Mouse (Mus musculus): Measurements from ENCODE around the gene Rpf2. TPM values are rescaled to one million over a fixed set of nuclear protein-coding genes. Genes with fewer than 3 reads are reported as not detected.

Rpf2 gene
- total and polyA plus RNA-seq, 3 experiments = 78.2 to 174 (median 101) TPM

GRCm38 (mm10) chr10:40278317-40278716 lies 31.5 kb upstream of the Rpf2 start:
- dilution Hi-C loops (cut with MboI; ENCODE audit: extremely low pct_ligation_motif_present, extremely low pct_unique_long_range_greater_than_20kb, low sequenced_read_pairs) = no loop called here
- H3K4me2 ChIP-seq (ENCODE audit: insufficient read depth, low read depth, poor library complexity, severe bottlenecking) = no peak overlapping the region
- H3K9me3 ChIP-seq (replicated peaks; ENCODE audit: low read length) = no peaks in the 10 kb centered on the region
- in situ Hi-C loops (cut with MboI; ENCODE audit: low pct_ligation_motif_present, low pct_unique_long_range_greater_than_20kb, low sequenced_read_pairs) = no loop called here
- DNase-seq (ENCODE audit: extremely low read depth) = no peak
- no peak overlapping the region for H3K4me3 ChIP-seq (replicated peaks in 1 of 3; ENCODE audit: low read depth in 2 of 3, low read length in 2 of 3, poor library complexity in 1 of 3)
- H3K27ac ChIP-seq (ENCODE audit: insufficient read depth, low read depth) = no peak overlapping the region
- H3K36me3 ChIP-seq (replicated peaks in 1 of 2; ENCODE audit: control insufficient read depth in 1 of 2, insufficient read depth in 1 of 2, low read length in 1 of 2) = no peaks in the 10 kb centered on the region
- H3K4me1 ChIP-seq (ENCODE audit: control insufficient read depth in 1 of 2, insufficient read depth in 2 of 2) = peaks cover 7 to 30% of the 10 kb centered on the region in 2 experiments; a peak in 3 of 4 replicates
- no peak overlapping the region for H3K9ac ChIP-seq (ENCODE audit: insufficient read depth, low read depth)
- no peak for TF ChIP-seq CHD2 (IDR thresholded peaks at IDR 0.05; ENCODE audit: low read length)
- TF ChIP-seq ELF1 (IDR thresholded peaks at IDR 0.05; ENCODE audit: low read depth, low read length) = no peak
- TF ChIP-seq RCOR1 (conservative IDR thresholded peaks at IDR 0.05; ENCODE audit: low read depth, low read length) = no peak
- no peak for TF ChIP-seq ZKSCAN1 (IDR thresholded peaks at IDR 0.05; ENCODE audit: borderline replicate concordance, low read depth, low read length)
- no peak for TF ChIP-seq SMC3 (IDR thresholded peaks at IDR 0.05; ENCODE audit: low read depth, low read length)
- no peak for TF ChIP-seq EP300 (IDR thresholded peaks at IDR 0.05; ENCODE audit: low read length)
- TF ChIP-seq ETS1 (conservative IDR thresholded peaks at IDR 0.05; ENCODE audit: low read depth, low read length) = no peak
- TF ChIP-seq PAX5 (IDR thresholded peaks at IDR 0.05; ENCODE audit: low read length) = no peak
- TF ChIP-seq TBP (conservative IDR thresholded peaks at IDR 0.05; ENCODE audit: low read depth, low read length) = no peak
- TF ChIP-seq MEF2A (IDR thresholded peaks at IDR 0.05; ENCODE audit: borderline replicate concordance, low read depth, low read length) = no peak
- no peak for TF ChIP-seq ZC3H11A (IDR thresholded peaks at IDR 0.05; ENCODE audit: low read depth, low read length)
- no peak for TF ChIP-seq POLR2A (IDR thresholded peaks at IDR 0.05; ENCODE audit: low read depth, low read length)
- TF ChIP-seq MYC (IDR thresholded peaks at IDR 0.05; ENCODE audit: low read depth, low read length) = no peak
- TF ChIP-seq USF1 (IDR thresholded peaks at IDR 0.05; ENCODE audit: low read depth, low read length) = no peak
- TF ChIP-seq TCF12 (IDR thresholded peaks at IDR 0.05; ENCODE audit: low read depth, low read length) = no peak
- no peaks in the 10 kb centered on the region for H3K27me3 ChIP-seq (replicated peaks)
- H3K79me2 ChIP-seq (replicated peaks; ENCODE audit: control insufficient read depth, extremely low read depth, insufficient read depth, poor library complexity, severe bottlenecking) = no peaks in the 10 kb centered on the region

GRCm38 (mm10) chr10:40275991-40276390 lies 29.2 kb upstream of the Rpf2 start:
- dilution Hi-C loops (cut with MboI; ENCODE audit: extremely low pct_ligation_motif_present, extremely low pct_unique_long_range_greater_than_20kb, low sequenced_read_pairs) (no loop called here), in situ Hi-C loops (cut with MboI; ENCODE audit: low pct_ligation_motif_present, low pct_unique_long_range_greater_than_20kb, low sequenced_read_pairs) (no loop called here)
- Histone ChIP-seq H3K9ac (ENCODE audit: insufficient read depth, low read depth) (no peak overlapping the region), H3K79me2 (replicated peaks; ENCODE audit: control insufficient read depth, extremely low read depth, insufficient read depth, poor library complexity, severe bottlenecking) (no peaks in the 10 kb centered on the region), H3K4me2 (ENCODE audit: insufficient read depth, low read depth, poor library complexity, severe bottlenecking) (no peak overlapping the region), H3K27ac (ENCODE audit: insufficient read depth, low read depth) (no peak overlapping the region), H3K9me3 (replicated peaks; ENCODE audit: low read length) (no peaks in the 10 kb centered on the region), H3K36me3 (replicated peaks in 1 of 2; ENCODE audit: control insufficient read depth in 1 of 2, insufficient read depth in 1 of 2, low read length in 1 of 2) (no peaks in the 10 kb centered on the region), H3K27me3 (replicated peaks) (no peaks in the 10 kb centered on the region), H3K4me1 (ENCODE audit: control insufficient read depth in 1 of 2, insufficient read depth in 2 of 2) (peaks cover 7 to 30% of the 10 kb centered on the region in 2 experiments; a peak in 3 of 4 replicates), H3K4me3 (replicated peaks in 1 of 3; ENCODE audit: low read depth in 2 of 3, low read length in 2 of 3, poor library complexity in 1 of 3) (no peak overlapping the region)
- no peak for TF ChIP-seq RCOR1 (conservative IDR thresholded peaks at IDR 0.05; ENCODE audit: low read depth, low read length)
- TF ChIP-seq NRF1 (IDR thresholded peaks at IDR 0.05; ENCODE audit: low read depth, low read length) = no peak
- no peak for TF ChIP-seq ZKSCAN1 (IDR thresholded peaks at IDR 0.05; ENCODE audit: borderline replicate concordance, low read depth, low read length)
- TF ChIP-seq MAZ (IDR thresholded peaks at IDR 0.05; ENCODE audit: low read depth, low read length) = no peak
- TF ChIP-seq UBTF (IDR thresholded peaks at IDR 0.05; ENCODE audit: low read depth, low read length) = no peak
- no peak for TF ChIP-seq SMC3 (IDR thresholded peaks at IDR 0.05; ENCODE audit: low read depth, low read length)
- TF ChIP-seq PAX5 (IDR thresholded peaks at IDR 0.05; ENCODE audit: low read length) = no peak
- no peak for TF ChIP-seq POLR2A (IDR thresholded peaks at IDR 0.05; ENCODE audit: low read depth, low read length)
- no peak for TF ChIP-seq EP300 (IDR thresholded peaks at IDR 0.05; ENCODE audit: low read length)
- no peak for TF ChIP-seq TBP (conservative IDR thresholded peaks at IDR 0.05; ENCODE audit: low read depth, low read length)
- no peak for TF ChIP-seq MYC (IDR thresholded peaks at IDR 0.05; ENCODE audit: low read depth, low read length)
- no peak for TF ChIP-seq NELFE (IDR thresholded peaks at IDR 0.05; ENCODE audit: low read depth, low read length)
- TF ChIP-seq MAX (IDR thresholded peaks at IDR 0.05; ENCODE audit: low read length) = no peak
- TF ChIP-seq HCFC1 (IDR thresholded peaks at IDR 0.05; ENCODE audit: low read depth, low read length) = no peak
- no peak for TF ChIP-seq MXI1 (IDR thresholded peaks at IDR 0.05; ENCODE audit: low read depth, low read length)
- DNase-seq (ENCODE audit: extremely low read depth) = no peak
